Mouse (Mus musculus): ENCODE data around the gene Mllt3. TPM values are rescaled to one million over a fixed set of nuclear protein-coding genes. Genes with fewer than 3 reads are reported as not detected.
A peak's percentile ranks its signal among the peaks of the same experiment; 100 is the strongest.

Gene Mllt3
- polyA plus RNA-seq, 1 experiment = 3.9 TPM

- no peak for DNase-seq (ENCODE audit: low read depth)
Observed at GRCm38 (mm10) chr4:87775721-87776120, 257.4 kb downstream of the Mllt3 start.

GRCm38 (mm10) chr4:87774515-87774914 is 258.6 kb downstream of the Mllt3 start:
- no peak for DNase-seq (ENCODE audit: low read depth)

- DNase-seq (ENCODE audit: low read depth) = no peak
Observed at GRCm38 (mm10) chr4:87767711-87768561, 265.2 kb downstream of the Mllt3 start.

DNA sequence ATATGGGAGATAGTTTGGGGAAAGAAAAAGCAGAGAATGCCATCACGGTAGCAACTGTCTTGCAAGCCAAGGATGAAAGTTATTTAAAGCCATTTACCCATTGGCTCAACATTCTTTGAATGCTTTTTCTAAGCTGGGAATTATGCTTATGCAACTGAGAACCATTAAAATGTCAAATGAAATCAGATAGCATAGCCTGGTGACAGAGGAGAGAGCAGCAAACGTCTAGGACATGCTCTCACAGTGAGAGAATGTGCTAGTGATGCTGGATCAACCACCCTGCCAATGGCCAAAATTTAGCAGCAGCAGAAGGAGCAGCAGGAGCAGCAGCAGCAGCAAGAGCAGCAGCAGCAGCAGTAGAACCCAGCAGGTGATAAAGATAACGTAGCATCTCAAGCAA is 267.4 kb downstream of the Mllt3 start:
- DNase-seq (ENCODE audit: low read depth) = no peak

DNA sequence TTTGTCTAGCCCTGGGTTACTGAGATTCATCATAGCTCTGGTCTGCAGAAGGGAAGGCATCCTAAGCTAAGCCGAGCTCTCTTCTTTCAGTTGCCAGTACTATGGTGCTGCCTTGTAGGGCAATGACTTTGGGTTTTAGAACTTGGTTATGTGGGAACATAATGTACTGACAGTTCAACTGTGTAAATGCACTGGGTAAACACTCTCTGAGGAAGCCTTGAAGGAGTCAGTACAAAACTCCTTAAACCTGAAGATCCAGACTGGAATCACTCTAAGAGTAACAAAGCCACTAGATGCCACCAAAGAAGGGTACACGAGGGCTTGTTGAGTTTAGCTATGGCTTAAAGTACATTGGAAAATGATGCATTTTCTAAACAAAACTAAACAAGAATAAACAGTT is 272.1 kb downstream of the Mllt3 start:
- DNase-seq (ENCODE audit: low read depth) = no peak

- DNase-seq (ENCODE audit: low read depth) = no peak
Observed at GRCm38 (mm10) chr4:87760297-87760696, 272.9 kb downstream of the Mllt3 start.

DNA sequence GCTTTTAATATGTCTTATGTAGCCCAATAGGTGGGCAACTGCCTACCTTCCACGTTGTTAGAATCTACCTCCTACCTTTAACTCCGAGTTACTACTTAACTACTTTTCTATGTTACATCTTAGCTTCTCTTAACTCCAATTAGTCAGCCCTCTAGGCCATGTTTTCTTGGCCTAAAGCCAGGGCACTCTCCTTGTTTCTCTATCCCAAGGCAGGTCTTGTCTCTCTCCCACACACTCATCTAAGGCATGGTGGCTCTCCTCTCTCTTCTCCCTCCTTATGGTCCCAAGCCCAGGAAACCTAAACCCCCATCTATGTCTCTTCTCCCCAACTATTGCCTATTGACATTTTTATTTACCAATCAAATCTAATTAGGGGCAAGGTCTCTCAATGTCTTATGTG is 273.5 kb downstream of the Mllt3 start:
- DNase-seq (ENCODE audit: low read depth) = no peak

GRCm38 (mm10) chr4:87759110-87759509 is 274.1 kb downstream of the Mllt3 start:
- no peak for DNase-seq (ENCODE audit: low read depth)

GRCm38 (mm10) chr4:87751515-87751864 is 281.7 kb downstream of the Mllt3 start:
- no peak for DNase-seq (ENCODE audit: low read depth)

DNA sequence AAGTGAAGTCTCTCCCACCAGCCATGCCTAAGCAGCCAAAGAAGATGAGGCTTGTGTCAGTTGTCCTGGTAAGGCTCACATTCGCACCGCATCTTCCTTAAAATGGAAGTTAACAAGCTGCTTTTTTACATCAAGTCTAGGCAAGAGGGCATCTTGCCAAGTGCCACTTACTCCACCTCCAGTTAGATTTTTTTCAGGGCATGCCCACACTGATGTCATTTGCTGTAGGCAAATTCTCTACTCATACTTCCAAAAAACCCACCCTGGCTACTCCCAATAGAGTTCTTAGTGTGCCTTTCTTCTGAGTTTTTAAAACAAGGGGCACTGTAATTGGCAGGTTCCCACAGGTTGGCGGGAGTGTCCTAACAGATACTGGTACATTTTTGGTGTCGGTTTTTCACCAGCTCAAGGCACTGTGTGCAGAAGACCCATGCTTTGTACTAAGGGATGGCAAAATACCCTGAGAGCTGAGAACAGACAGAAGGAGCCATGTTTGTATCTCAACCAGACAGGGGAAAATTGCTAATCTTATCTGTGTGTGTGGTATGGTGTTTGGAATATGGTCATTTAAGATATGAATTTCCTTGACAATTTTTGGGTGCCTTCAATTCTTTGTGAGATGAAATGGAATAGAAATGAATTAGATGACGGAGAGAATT is 282.2 kb downstream of the Mllt3 start:
- no peak for DNase-seq (ENCODE audit: low read depth)

- no peak for DNase-seq (ENCODE audit: low read depth)
Observed at GRCm38 (mm10) chr4:87749532-87750234, 283.5 kb downstream of the Mllt3 start.

- DNase-seq (ENCODE audit: low read depth) = no peak
Observed at GRCm38 (mm10) chr4:87745016-87745645, 288.0 kb downstream of the Mllt3 start.

DNA sequence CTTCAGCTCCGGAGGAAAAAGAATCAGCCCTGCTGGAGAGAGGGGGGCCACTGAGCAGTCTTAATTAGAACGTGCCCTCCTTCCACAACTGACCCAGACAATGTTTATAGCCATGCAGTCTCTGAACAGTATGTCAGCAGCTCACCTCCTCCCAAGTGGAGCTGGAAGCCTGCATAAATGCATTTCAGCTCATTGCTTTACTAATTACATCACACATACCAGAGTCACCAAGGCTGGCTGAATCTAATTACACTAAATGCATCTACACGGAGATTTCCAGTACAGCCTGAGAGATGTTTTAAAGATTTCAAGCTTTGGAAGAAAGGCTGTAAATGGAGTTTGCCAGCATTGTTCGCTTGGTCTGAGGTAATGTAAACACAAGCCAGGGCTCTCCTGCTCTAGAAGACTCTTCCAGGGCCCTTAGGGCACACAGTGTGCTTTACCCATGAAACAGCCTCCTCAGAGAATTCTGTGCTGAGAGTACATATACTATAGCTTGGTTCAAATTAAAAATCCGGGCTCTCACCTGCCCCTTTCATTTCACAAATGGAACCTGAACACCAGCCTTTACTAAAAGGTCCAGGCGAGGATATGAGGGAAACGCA is 293.5 kb downstream of the Mllt3 start:
- DNase-seq (ENCODE audit: low read depth) = no peak

DNA sequence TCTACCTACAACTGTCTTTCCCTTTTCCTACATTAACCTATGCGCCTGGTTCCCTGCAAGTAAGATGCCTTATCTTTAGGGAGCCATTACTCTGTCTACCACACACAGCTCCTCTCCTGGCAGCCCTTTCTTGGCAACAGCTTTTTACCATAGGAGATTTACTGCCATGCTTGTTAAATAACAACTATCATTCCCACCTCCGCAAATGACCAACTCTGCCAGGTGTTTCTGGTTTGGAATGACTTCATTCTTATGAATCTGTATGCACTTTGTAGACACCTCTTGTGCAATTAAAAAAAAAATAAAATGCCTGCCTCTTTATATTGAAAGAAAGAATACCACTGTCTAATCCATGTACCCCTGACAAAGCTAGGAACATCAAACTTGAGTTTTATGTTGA is 294.1 kb downstream of the Mllt3 start:
- peak; percentile 78 for DNase-seq (ENCODE audit: low read depth)

GRCm38 (mm10) chr4:87737201-87737806 is 295.9 kb downstream of the Mllt3 start:
- peak; percentile 87 for DNase-seq (ENCODE audit: low read depth)

GRCm38 (mm10) chr4:87736779-87737178 is 296.4 kb downstream of the Mllt3 start:
- no peak for DNase-seq (ENCODE audit: low read depth)

- no peak for DNase-seq (ENCODE audit: low read depth)
Observed at GRCm38 (mm10) chr4:87731118-87731672, 302.0 kb downstream of the Mllt3 start.

- no peak for DNase-seq (ENCODE audit: low read depth)
Observed at GRCm38 (mm10) chr4:87728581-87728980, 304.6 kb downstream of the Mllt3 start.

DNA sequence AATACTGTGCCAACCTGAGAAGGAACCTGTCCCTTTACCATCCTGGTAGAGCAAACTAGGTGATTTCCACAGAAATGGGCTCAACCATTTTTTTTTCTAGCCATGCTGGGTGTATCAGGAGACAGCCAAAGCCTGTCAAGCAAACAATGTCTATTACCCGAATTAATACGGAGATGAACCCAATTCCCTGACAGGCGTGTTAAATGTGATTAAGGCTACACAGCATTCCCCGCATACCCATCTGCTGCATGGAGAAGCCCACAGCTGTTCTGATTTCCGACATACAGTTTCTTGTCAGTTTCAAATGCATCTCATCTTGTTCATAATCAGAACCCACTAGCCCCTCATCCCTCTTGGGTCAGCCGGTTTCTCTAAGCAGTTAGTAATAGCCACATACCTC is 309.7 kb downstream of the Mllt3 start:
- no peak for DNase-seq (ENCODE audit: low read depth)
